Mouse (Mus musculus) megakaryocyte, embryonic 14.5 days (primary cell): ENCODE measurements around the gene Lpo.

Source experiments
- FLI1 ChIP-seq: IDR thresholded peaks from 2 replicates; pipeline ENCODE4 v1.6.1; 2012; ENCODE audit warnings: low read length, inconsistent platforms, mixed read lengths
- GATA1 ChIP-seq: IDR thresholded peaks from 3 replicates; pipeline ENCODE4 v1.6.1; 2012; ENCODE audit warnings: mixed read lengths, low read length, inconsistent platforms, borderline replicate concordance

DNA sequence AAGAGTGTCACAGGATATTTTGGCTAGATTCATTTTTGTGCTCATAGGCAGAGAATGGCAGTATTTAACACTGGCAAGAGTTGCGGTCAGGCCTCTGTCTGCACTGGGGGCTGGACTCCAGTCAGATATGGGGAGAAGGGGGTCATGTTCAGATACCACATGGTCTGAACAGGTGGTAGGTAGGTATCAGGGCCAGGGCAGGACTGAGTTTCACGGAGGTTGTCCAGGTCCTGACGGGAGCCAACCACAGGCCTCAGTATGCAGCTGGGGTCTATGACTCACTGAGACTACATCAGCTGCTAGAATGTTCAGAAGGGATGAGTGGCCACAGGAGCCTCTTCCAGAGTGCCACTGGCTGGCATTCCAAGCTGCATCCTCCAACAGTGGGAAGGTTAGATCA, 55.7 kb downstream of the Lpo start:
- no peak for TF ChIP-seq GATA1
- TF ChIP-seq FLI1 = no peak
